Comparison of ENCODE assay signal across 21 mouse cellular contexts in the genomic region with DNA sequence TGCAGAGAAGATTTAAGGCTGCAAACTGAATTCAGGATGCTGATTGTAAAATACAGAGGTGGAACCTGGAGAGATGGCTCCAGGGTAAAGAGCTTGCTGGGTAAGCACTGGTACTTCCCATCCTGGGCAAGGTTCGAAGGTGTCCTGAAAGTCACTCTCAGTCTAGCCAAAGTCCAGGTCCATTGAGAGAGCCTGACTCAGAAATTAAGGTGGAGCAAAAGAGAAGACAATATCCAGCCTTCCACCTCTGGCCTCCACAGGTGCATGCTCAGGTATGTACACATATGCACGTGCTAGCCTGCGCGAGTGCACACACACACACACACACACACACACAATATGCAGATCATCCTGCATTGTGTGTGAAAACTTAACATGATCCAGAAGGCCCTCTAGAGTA.
"Had no signal": no experiment of that assay in that cellular context is flagged by ENCODE, and none has a peak within 500 bp of the region (broad histone marks: within the 10 kb centered on the region; RNA-seq: fewer than 3 reads in every experiment).

No protein-coding gene starts in this region.

- H3K4me2 ChIP-seq: limb, embryonic 12.5 days; limb, embryonic 15.5 days; lung, embryonic 15.5 days; midbrain, embryonic 13.5 days; neural tube, embryonic 13.5 days had no signal

- H3K27ac ChIP-seq: hindbrain, postnatal 0 days; kidney, postnatal 0 days; limb, embryonic 12.5 days; limb, embryonic 15.5 days; liver, embryonic 14.5 days; lung, embryonic 15.5 days; midbrain, embryonic 10.5 days; midbrain, embryonic 13.5 days; neural tube, embryonic 13.5 days had no signal

- DNase-seq: kidney, adult 11 months; left cerebral cortex, postnatal 4 days; lung, adult 18-20 months; lung, postnatal 10 days; lung, postnatal 36 days; retina, postnatal 1 day; right cerebral cortex, postnatal 25 days; thymus, postnatal 36 days had no signal

- ATAC-seq: hindbrain, postnatal 0 days; inflammation-experienced regulatory T-cells, adult 6 months; midbrain, embryonic 13.5 days; midbrain, embryonic 16.5 days had no signal

- H3K4me1 ChIP-seq: limb, embryonic 12.5 days had no signal

- H3K27me3 ChIP-seq: limb, embryonic 12.5 days; limb, embryonic 15.5 days; lung, embryonic 15.5 days; megakaryocyte, embryonic 14.5 days; midbrain, embryonic 13.5 days; neural tube, embryonic 13.5 days had no signal

- H3K9me3 ChIP-seq: limb, embryonic 12.5 days; limb, embryonic 15.5 days; lung, embryonic 15.5 days; midbrain, embryonic 10.5 days; midbrain, embryonic 13.5 days; neural tube, embryonic 13.5 days had no signal

- H3K36me3 ChIP-seq: limb, embryonic 12.5 days; limb, embryonic 15.5 days; lung, embryonic 15.5 days; midbrain, embryonic 10.5 days; midbrain, embryonic 13.5 days; neural tube, embryonic 13.5 days had no signal

- H3K4me3 ChIP-seq: limb, embryonic 12.5 days; limb, embryonic 15.5 days; lung, embryonic 15.5 days; megakaryocyte, embryonic 14.5 days; midbrain, embryonic 10.5 days; midbrain, embryonic 13.5 days; myocyte; neural tube, embryonic 13.5 days had no signal

- H3K9ac ChIP-seq: limb, embryonic 12.5 days; limb, embryonic 15.5 days; liver, embryonic 14.5 days; lung, embryonic 15.5 days; midbrain, embryonic 13.5 days; neural tube, embryonic 13.5 days had no signal
